Mouse (Mus musculus) granulocyte monocyte progenitor cell, adult 5-6 weeks (primary cell): ENCODE data around the gene Pnmt. TPM values are rescaled to one million over a fixed set of nuclear protein-coding genes. Genes with fewer than 3 reads are reported as not detected.

Experiments
- ATAC-seq: replicated peaks from 2 replicates; pipeline ENCODE4 v1.8.0; 2016; ENCODE audit warnings: mild to moderate bottlenecking, moderate TSS enrichment, inconsistent platforms; ENCODE audit not compliant: poor library complexity, severe bottlenecking
- total RNA-seq, 2 experiments: library from RNA; stranded (forward) in 1 of 2; stranded (reverse) in 1 of 2; fragments of 200-712, 200-1000 nt in 1 of 2; fragments of >200 nt in 1 of 2; fragmentation: Nextera tagmentation in 1 of 2; gene quantifications; 2 replicates each; pipeline ENCODE4 v1.2.3; 2014 to 2017

Pnmt gene
- not detected in 2 replicates for total RNA-seq (2014; fragmentation: Nextera tagmentation)
- total RNA-seq (2017), result not detected in 2 replicates

DNA sequence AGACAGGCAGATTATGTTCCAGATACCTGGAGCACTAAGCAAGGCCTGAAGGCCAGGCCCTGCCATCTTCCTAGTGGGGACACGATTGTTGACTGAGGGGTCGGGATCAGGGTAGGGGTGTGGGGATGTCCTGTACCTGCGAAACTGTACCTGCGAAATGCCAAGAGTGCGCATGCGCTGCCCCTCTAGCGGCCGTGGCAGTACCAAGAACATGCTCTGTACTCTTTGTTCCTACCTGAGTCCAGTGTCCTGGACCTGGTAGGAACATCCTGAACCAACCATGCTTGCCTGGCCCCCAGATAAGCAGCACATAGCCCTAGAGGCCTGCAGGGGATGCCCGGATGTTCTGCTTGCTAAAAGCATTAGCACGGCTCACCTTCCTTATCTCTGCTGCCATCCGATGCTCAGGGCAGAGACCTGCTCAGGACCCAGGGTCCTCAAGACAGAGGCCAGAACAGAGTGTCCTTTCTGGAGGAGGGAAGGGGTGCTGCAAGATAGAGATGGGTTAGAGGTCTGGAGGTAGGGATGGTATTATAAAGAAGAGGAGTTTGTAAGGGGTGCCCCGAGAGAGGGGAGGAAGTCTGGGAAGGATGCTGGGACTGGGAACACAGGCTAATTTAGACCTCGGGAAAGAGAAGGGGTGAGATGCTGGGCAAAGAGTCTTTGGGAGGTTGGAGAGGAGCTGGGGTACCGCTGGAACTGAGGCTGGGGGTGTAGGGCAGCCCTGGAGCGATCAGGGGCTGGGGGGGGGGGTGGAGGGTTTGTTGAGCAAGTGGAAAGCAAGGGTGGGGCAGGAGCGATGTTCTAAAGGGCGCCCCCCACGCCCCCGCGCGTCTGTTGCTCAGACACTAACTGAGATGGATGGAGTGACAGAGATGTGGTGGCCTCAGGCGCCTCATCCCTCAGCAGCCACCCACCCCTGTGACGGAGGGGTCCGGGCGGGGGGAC lies at the start of gene Pnmt:
Pnmt (plus strand) TSS at position 813 of the 948 bp plus-strand sequence.
- no peak for ATAC-seq

DNA sequence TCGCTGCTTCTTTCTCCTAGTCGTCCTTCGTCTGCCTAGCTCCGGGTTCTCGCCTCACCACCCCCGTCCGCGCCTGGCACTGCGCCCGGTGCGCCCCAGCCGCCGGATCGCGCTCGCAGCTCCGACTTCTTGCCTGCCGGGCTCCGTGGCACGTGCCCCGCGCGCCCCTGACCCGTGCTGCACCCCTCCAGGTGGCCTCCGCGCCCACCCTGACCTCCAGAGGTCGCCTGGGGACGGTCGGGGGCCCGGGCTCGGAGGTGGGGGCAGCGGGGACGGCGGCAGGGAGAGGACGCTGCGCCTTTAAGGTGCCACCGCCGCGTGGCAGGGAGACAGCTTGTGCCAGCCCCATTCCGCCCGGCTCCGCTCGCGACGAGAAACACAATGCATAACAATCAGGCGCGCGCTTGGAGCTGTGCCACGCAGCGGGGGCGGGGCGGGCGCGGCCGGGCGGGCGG lies 47.7 kb upstream of the Pnmt start:
- ATAC-seq, result no peak

DNA sequence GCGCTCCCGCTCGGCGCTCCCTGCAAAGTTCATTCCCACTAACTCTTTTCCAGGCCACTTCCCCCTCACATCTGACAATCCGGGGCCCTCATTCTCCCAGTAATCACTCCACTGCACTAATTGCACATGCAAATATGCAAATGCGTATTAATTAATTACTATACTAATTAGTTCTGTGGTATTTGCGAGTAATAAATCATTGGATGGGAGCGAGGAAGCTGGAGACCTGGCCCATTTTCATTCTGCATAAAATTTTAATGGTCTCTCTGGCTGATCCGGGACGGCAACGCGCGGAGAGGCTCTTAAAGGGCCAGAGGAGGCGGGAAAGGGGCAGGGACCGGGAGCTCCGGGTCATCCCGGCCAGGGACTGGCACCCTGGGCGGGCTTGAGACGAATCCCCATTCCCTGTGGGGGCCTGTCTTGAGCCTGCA lies 47.2 kb upstream of the Pnmt start:
- no peak for ATAC-seq

DNA sequence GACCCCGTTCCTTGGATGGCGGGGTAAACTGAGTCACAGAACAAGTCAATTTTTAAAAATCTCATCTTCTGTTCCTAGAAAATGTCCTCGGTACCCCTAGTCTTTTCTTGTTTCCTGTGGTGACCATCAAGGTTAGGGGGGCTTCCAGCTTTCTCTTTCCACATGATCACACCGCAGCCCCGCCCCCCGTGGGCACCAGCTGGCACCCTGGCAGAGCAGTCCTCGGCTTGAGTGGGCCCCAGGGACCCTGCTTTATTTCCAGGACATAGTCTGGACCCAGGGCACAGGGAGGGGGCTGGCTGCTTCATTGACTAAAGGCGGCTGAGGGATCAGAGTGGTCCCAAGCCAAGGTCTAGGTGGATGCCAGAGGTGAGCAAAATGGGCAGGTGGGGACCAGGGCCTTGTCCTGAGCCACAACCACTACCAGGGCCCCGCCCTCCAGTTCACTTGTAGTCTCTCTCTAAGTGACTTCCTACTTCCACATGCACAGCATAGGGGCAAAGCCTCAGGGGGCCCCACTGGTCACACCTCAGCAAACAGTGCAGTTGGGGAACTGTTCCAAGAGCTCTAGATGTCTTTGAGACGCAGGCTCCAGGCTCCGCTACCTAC lies 46.5 kb upstream of the Pnmt start:
- no peak for ATAC-seq

DNA sequence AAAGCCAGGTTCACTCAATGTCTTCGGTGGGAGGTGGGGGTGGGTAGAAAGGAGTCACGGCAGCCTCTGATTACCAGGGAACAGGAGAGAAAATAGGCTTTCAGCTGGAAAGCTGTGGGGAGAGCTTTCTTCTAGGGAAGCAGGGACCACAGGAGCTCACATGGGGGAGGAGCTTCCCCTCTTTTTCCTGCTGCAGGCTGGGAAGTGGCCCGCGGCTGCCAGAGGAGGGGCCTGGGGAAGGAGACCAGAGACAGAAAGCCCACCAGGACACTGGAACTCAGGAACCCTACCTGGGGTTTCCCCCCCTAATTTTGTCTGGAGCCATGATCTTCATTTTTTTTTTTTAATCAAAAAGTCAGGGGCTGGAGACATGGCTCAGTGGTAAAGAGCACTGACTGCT lies 45.7 kb upstream of the Pnmt start:
- no peak for ATAC-seq

DNA sequence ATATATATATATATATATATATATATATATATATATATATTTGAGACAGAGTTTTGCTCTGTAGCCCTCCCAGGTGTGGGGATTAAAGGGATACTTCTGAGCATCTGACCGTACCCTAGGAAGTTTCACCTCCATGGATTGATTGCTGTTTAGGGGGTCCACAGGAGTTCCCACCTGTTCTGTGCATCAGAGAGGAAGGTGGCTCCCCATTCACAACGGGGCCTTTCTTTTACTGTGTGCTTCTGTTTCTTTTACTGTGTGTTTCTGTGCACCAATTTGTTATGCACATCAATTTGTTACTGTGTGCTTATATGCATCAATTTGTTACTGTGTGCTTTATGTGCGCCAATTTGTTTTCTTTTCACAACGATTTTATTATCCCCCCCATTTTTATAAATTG lies 45.1 kb upstream of the Pnmt start:
- ATAC-seq, result no peak

DNA sequence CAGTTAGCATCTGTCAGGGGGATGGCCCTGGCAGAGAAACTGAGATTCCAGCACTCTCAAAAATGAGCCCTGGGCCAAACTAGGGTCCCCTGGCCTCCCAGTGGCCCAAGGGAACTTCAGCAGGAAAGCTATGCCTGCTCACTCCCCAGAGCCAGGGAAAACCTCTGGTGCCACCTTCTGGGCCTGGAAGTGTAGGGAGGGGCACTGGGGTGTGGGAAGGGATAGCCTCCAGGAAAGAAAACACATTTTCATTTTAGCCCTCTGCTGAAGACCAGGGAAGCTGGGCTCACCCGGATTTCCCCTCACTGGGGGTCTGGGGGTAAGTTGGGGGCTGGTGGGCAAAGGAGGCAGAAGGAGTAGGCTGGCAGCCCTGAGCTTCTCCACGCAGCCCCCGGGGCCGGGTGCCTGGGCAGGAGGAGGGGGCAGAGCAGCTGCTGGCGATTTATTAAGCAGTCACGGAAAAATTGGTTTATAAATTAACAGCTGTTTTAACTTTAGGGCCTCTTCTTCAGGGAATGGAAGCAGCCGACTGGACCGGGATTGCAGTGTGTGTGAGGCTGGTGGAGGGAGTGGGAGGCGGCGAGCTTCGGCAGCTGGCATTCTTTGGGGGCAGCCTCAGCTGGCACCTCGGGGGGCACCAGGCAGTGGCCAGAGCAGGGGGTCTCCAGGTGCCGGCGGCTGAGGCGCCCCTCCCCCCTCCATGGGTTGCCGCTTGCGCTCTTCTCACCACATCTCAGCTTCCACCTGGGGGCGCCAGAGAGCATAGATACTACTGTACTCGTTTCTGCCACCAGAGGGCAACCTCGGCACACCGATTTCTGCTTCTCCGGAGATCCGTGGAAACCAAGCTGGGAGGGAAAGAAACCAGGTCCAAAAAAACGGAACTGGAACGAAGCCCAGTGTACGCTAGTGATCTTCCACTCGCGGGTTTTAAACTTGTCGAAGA lies 44.0 kb upstream of the Pnmt start:
- peak; percentile 85 for ATAC-seq

DNA sequence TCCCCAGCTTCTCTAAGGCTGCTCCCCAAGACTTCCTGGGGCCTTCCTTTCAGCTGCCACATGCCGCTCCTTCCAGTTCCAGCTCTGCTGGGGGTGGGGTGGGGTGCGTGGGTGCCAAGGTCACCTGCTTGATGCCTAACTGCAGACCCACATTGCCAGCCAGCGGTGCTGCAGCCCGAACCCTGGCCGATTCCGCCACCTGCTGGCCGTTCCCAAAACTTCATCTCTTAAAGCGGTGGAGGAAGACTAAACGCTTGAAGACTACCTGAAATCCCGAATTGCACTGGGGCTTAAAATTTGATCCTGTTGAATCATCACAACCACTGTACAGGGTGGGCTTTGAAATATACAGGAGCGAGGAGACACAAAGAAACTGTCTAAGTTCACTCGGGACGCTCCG lies 41.0 kb upstream of the Pnmt start:
- peak; percentile 39; the same call in 1 of the 2 replicates for ATAC-seq

DNA sequence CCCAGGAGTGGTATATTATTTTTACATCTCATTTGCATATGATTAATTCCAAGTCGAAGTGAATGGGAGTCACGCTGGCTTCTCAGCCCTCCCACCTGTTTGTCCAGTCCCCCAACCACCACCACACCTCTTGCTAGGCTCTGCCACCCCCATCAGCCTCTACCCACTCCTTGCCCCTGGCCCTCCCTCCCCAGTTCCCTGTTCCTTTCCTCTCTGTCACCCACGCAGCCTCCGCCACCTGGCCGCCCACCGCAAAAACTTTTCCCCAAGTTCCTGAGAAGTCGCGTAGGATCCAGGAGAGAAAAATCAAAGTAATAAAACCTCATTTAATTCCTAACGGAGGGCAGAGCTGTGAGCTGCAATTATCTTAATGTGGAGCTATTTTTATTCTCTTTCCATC lies 40.1 kb upstream of the Pnmt start:
- no peak for ATAC-seq

DNA sequence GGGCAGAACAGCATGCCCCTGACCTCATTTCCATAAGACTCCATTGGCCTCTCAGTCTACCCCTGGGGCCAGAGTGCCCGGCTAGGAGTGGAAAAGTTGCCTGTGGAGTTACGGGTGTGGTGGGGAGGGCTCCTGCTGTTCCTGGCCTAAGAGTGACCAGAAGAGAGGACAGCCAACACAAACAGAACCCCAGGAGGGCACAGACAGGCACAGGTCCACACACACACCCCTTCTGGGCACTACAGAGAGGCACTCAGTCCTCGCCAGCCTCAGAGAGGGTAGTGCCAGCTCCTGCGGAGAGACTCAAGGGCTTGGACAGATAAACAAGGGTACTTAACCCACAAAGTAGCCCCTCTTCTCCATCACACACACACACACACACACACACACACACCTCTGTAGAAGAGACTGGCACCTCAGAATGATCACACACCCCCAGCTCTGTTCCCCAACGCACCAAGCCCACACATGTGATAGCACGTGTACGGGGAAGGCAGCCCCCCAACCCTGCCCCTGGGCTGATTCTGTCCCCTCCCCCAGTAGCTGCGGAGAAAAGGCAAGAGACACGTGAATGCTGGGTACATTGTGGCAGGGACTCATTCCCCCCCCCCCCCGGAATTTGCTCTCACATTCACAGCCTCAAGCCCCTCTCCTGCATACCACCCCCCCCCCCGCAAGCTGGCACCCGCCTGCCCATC lies 38.7 kb upstream of the Pnmt start:
- ATAC-seq, result no peak

DNA sequence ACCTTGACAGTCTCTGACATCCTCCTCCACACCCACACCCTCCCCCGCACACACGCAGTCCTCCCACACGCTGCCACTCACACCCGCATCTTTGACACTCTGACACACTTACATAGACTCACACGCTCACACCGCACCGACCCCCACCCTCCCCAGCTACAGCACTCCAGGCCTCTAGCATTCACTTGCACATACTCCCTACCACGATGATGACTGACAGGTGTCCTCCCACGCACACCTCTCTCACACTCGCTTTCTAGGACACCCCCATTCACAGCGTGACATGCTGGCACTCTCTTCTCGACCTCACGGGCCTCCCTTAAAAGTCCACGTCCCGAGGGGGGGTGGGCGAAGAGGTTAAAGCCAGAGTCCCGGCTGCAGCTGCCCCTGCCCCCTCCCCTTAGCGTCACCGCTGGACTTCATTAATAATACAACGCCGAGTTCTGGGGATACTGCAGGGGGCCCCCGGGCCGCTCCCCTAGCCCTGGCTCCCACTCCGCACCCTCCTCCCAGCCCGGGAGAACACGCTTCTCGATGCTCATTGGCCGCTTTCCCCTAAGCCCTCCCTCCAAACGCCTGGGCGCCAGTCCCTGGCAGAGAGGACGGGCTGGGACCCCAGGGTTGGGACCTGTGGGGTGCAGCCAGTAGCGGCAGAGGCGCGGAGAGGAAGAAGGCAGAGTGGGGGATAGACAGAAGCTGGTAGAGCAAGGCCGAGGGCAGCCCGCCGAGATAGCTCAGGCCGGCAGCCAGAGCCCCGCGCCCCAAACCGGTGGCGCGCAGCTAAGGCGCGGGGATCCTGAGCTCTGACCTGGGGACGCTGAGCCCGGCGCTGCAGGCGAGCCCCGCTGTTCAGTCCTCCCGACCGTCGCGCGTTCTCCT lies 37.9 kb upstream of the Pnmt start, which contains the start of gene Ppp1r1b:
Ppp1r1b (plus strand) TSS at position 322 of the 879 bp plus-strand sequence.
- ATAC-seq, result peak; percentile 40; the same call in 1 of the 2 replicates

DNA sequence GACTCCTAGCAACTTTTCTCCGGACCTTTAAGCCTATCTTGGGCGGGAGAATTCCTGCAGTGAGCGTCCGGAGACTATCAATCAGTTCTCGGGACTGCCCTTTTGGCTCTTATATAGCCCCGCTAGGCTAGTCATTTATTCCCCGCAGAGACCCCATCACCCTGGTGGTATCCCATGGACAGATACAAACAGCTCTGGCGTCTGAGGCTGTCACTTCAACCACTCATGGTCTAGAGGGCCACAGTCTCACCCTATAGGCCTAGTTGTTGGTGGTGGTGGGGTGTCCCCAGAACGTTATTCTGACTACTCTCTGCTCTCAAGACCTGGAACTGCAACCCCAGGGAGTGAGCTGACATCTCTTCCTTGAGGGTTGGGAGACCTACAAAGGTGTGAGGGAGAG lies 36.9 kb upstream of the Pnmt start:
- ATAC-seq, result no peak

DNA sequence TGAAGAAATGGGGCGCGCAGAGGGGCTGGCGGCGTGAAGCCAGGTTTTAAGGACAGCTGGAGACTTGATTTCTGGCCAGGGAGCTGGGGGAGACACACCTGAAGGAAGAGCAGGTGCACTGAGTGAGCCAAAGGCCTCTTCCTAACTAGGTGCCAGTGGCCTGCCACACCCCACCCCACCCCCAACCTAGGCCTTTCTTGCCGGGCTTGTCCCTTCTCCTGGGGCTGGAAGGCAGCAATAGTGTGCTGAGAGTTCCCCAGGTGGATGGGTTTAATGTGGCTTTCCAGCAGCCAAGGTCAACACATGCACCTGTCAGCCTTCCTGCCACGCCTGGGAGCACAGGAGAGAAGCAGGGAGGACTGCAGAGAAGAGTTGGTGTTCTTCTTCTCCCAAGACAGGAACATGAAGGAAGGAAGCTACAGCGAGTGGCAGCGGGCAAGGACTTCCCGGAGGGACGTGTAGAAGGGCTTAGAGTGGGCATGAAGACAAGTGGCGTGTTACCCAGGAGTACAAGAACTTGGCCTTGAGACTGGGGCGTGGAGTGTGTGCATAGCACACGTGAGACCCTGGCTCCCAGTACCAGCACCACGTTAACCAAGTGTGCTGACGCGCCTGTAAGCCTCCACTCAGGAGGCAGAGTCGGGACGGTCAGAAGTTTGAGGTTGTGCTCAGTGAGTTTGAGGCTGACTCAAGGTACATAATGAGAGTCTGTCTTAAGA lies 33.8 kb upstream of the Pnmt start:
- no peak for ATAC-seq

DNA sequence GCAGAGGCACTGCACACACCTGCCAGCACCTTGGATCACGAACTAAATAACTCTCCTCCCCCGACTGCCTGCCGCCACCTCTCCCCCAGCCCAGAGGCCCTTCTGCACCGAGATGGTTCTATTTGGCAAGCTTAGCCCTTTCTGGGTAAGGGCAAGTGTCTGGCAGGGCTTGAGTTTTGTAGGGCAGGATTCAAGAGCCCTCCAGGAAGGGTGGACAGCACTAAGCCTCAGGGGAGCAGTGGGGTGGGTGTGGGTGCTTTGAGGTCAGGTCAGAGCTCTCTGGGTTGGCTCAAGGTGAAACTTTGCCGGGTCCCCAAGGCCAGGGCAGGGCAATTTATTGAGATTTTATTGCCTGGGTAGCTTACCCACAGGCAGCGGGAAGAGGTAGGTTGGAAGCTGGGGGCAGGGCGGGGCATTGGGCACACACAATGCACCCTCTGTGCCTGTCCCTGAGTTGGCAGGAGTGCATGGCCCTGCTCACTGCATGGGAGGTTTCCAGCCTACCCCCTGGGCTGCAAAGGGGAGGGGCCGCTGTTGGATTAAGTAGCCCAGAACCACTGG lies 32.5 kb upstream of the Pnmt start:
- no peak for ATAC-seq

DNA sequence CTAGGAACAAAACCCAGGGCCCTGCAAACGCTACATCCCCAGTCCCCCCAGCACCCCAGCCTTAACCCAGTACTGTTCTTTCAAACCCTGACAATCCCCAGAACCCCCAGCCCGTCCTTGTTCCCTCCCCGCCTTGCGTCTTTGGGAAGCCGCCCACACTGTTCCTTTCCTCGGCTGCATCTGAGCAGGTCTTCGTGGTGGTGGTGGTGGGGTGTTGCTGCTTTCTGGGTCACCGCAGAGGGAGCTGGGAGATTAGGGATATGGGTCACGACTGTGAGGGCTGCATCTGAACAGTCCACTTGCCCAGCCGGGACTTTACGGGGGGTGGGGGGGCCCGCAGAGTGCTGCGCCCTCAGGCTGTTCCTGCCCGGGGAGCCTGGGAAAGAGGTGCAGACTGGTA lies 31.8 kb upstream of the Pnmt start:
- no peak for ATAC-seq

DNA sequence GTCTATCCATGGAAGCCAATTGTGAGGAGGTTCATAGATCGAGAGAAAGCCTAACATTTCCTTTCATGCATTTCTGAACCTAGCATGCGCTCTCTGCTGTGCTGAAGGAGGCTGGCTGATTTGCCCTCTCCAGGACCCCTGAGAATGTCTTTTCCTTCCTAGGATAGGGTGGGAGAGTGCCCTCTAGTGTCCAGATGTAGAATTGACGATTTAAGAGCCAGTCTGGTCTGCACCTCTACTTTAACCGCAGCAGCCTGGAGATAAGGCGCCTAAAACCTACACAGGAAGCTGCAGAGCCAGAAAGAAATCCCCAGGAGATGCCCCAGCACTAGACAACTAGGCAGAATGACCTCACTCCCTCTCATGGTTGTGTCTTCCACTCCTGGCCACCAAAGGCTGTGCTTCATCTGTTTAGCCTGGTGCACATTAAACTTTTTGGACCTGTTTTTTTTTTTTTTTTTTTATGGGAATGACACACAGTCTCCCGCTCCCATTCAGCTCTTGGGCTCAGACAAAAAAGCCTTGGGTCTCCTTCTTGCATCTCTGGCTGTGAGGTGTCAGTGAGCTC lies 30.4 kb upstream of the Pnmt start:
- ATAC-seq, result peak; percentile 60

DNA sequence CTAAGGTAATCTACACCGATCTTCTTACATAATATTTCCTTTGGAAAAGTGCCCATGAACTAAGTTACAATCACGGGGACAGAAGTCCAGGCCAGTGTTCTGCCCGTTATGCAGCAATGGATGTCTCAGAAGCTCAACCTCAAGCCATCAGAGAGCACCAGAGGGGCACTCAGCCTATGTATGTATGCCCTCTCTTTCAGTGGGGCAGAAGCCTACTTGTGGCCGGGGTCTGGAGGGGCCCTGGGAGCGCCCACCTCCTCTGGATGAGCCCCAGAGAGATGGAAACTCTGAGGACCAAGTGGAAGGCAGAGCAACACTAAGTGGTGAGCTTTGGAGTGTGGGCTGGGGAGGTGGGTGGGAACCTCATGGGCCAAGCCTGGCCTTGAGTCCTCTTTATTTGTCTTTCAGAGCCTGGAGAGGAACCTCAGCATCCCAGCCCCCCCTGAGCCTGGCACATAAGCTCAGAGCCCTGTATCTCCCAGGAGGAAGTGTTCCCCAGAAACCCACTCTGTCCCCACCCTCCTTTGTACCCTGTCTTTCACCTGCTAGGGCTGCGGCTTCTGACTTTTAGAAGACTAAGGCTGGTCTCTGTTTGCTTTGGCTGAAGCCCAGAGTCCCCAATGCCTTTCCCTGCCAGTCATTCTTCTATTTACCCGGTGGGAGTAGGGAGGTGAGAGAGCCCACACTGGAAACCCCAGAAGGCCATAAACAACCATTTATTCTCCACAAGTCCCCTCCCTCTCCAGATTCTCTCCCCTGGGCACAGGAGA lies 29.4 kb upstream of the Pnmt start:
- ATAC-seq, result no peak
